Mouse (Mus musculus): ENCODE measurements at regions not wholly inside any gene's neighbourhood (a gene's known extent, or its start where the extent isn't known, plus 50 kb on each side); places are given as distances from the start of the nearest gene placed in this dataset.

GRCm38 (mm10) chr13:60426192-60426840, 175.4 kb upstream of the Dapk1 start:
- TF ChIP-seq GATA1 (IDR thresholded peaks at IDR 0.05; ENCODE audit: borderline replicate concordance, low read length) = no peak
- no peak for TF ChIP-seq FLI1 (IDR thresholded peaks at IDR 0.05; ENCODE audit: low read length)

All from megakaryocyte, embryonic 14.5 days (primary cell).